Mouse (Mus musculus) embryonic facial prominence, embryonic 10.5 days (tissue): ENCODE data around the gene Casp9. TPM values are rescaled to one million over a fixed set of nuclear protein-coding genes. Genes with fewer than 3 reads are reported as not detected.

Experiments used
- DNase-seq: peaks from one replicate; pipeline ENCODE4 v3.0.0-alpha.2; 2017; ENCODE audit warnings: low spot score
- H3K27ac ChIP-seq: fragments of 300-500 bp; sonication (generic); replicated peaks from 2 replicates; pipeline ENCODE4 v1.5.1; 2016; ENCODE audit warnings: mild to moderate bottlenecking
- H3K27me3 ChIP-seq: fragments of 300-500 bp; sonication (generic); replicated peaks from 2 replicates; pipeline ENCODE4 v1.6.1; 2016; ENCODE audit warnings: low read depth, mild to moderate bottlenecking; ENCODE audit not compliant: poor library complexity, severe bottlenecking
- H3K36me3 ChIP-seq: fragments of 300-500 bp; sonication (generic); replicated peaks from 2 replicates; pipeline ENCODE4 v1.6.1; 2016; ENCODE audit warnings: mild to moderate bottlenecking, moderate library complexity
- H3K4me1 ChIP-seq: fragments of 300-500 bp; sonication (generic); 2 replicates; pipeline ENCODE4 v1.6.1; 2016
- H3K4me3 ChIP-seq: fragments of 300-500 bp; sonication (generic); 2 replicates; pipeline ENCODE4 v1.5.1; 2016; ENCODE audit warnings: mild to moderate bottlenecking, moderate library complexity
- H3K9me3 ChIP-seq: fragments of 300-500 bp; sonication (generic); 2 replicates; pipeline ENCODE4 v1.6.1; 2016; ENCODE audit warnings: mild to moderate bottlenecking
- WGBS: fragments of 180-500 bp; shearing (Covaris S2); methylation state at CpG from one replicate; pipeline ENCODE4 v1.1.7; 2016; 5-methylcytosine and 5-hydroxymethylcytosine counted together
- polyA plus RNA-seq: library from polyadenylated mRNA; unstranded; fragments of >200 nt; fragmentation: Nextera tagmentation; extraction: Ambion mirVana; gene quantifications from 2 replicates; pipeline ENCODE4 v1.2.1, GENCODE M21; 2016

The Casp9 gene
- polyA plus RNA-seq = 21.2 and 23.1 TPM in 2 replicates

GRCm38 (mm10) chr4:141793282-141794151, at the start of gene Casp9:
Gene Casp9 (plus strand): TSS chr4:141793612.
- Histone ChIP-seq H3K27ac (peak within 1 kb of the TSS; percentile 89), H3K4me3 (peak within 1 kb of the TSS; percentile 73), H3K36me3 (peaks cover 26% of the 10 kb centered on the region), H3K4me1 (peaks cover 39% of the 10 kb centered on the region), H3K9me3 (no peaks in the 10 kb centered on the region), H3K27me3 (no peaks in the 10 kb centered on the region)
- DNase-seq = peak; percentile 98
- under 1% methylated on average over 80 of the region's 80 CpGs for WGBS

GRCm38 (mm10) chr4:141746578-141747346, 46.6 kb upstream of the Casp9 start, which contains the start of gene Agmat:
Gene Agmat (plus strand): TSS chr4:141746672.
- Histone ChIP-seq H3K36me3 (no peaks in the 10 kb centered on the region), H3K9me3 (no peaks in the 10 kb centered on the region), H3K27me3 (peaks cover 15% of the 10 kb centered on the region; the same call in 1 of the 2 replicates), H3K4me1 (peaks cover 15% of the 10 kb centered on the region), H3K27ac (no peak within 1 kb of the TSS), H3K4me3 (no peak within 1 kb of the TSS)
- 22% methylated on average over 25 of the region's 25 CpGs for WGBS
- peak; percentile 10 for DNase-seq

GRCm38 (mm10) chr4:141749557-141749956, 43.9 kb upstream of the Casp9 start:
- no peak for DNase-seq
- Histone ChIP-seq H3K4me1 (peaks cover 23% of the 10 kb centered on the region), H3K27ac (no peak overlapping the region), H3K36me3 (no peaks in the 10 kb centered on the region), H3K4me3 (no peak overlapping the region), H3K27me3 (peaks cover 15% of the 10 kb centered on the region; the same call in 1 of the 2 replicates), H3K9me3 (no peaks in the 10 kb centered on the region)
- 36% methylated on average over 11 of the region's 11 CpGs for WGBS

GRCm38 (mm10) chr4:141750826-141751225, 42.6 kb upstream of the Casp9 start:
- H3K4me3 ChIP-seq = no peak overlapping the region
- no peaks in the 10 kb centered on the region for H3K36me3 ChIP-seq
- H3K4me1 ChIP-seq = peaks cover 23% of the 10 kb centered on the region
- H3K27ac ChIP-seq = 0 out of 2 replicates have a peak overlapping the region, but pooled peaks have one; percentile 0
- no peaks in the 10 kb centered on the region for H3K9me3 ChIP-seq
- WGBS = 69% methylated on average over 3 of the region's 3 CpGs
- DNase-seq = no peak
- peaks cover 15% of the 10 kb centered on the region; the same call in 1 of the 2 replicates for H3K27me3 ChIP-seq

GRCm38 (mm10) chr4:141751419-141752075, 41.9 kb upstream of the Casp9 start:
- H3K4me1 ChIP-seq = peaks cover 23% of the 10 kb centered on the region
- no peak overlapping the region for H3K4me3 ChIP-seq
- no peaks in the 10 kb centered on the region for H3K36me3 ChIP-seq
- 51% methylated on average over 4 of the region's 4 CpGs for WGBS
- peak overlapping the region; percentile 57 for H3K27ac ChIP-seq
- no peaks in the 10 kb centered on the region for H3K9me3 ChIP-seq
- H3K27me3 ChIP-seq = peaks cover 13% of the 10 kb centered on the region; the same call in 1 of the 2 replicates
- no peak for DNase-seq

- Histone ChIP-seq H3K27ac (peak overlapping the region; percentile 57), H3K9me3 (no peaks in the 10 kb centered on the region), H3K36me3 (no peaks in the 10 kb centered on the region), H3K4me1 (peaks cover 19% of the 10 kb centered on the region), H3K4me3 (no peak overlapping the region), H3K27me3 (peaks cover 8% of the 10 kb centered on the region; the same call in 1 of the 2 replicates)
- DNase-seq = peak; percentile 34
- 8% methylated on average over 4 of the region's 4 CpGs for WGBS
Observed at GRCm38 (mm10) chr4:141752076-141752421, 41.4 kb upstream of the Casp9 start.

- DNase-seq = no peak
- H3K9me3 ChIP-seq = no peaks in the 10 kb centered on the region
- peaks cover 12% of the 10 kb centered on the region for H3K4me1 ChIP-seq
- 91% methylated on average over 19 of the region's 19 CpGs for WGBS
- no peaks in the 10 kb centered on the region for H3K27me3 ChIP-seq
- H3K27ac ChIP-seq = no peak overlapping the region
- H3K36me3 ChIP-seq = peaks cover 2% of the 10 kb centered on the region
- no peak overlapping the region for H3K4me3 ChIP-seq
Observed at GRCm38 (mm10) chr4:141755375-141755930, 38.0 kb upstream of the Casp9 start.

- Histone ChIP-seq H3K4me1 (peaks cover 4% of the 10 kb centered on the region), H3K4me3 (no peak overlapping the region), H3K36me3 (peaks cover 18% of the 10 kb centered on the region), H3K27ac (no peak overlapping the region), H3K9me3 (no peaks in the 10 kb centered on the region), H3K27me3 (no peaks in the 10 kb centered on the region)
- 90% methylated on average over 3 of the region's 3 CpGs for WGBS
- DNase-seq = no peak
Observed at GRCm38 (mm10) chr4:141757124-141757523, 36.3 kb upstream of the Casp9 start.

- no peaks in the 10 kb centered on the region for H3K9me3 ChIP-seq
- DNase-seq = no peak
- no peak overlapping the region for H3K4me3 ChIP-seq
- H3K27ac ChIP-seq = no peak overlapping the region
- peaks cover 36% of the 10 kb centered on the region for H3K36me3 ChIP-seq
- no peaks in the 10 kb centered on the region for H3K4me1 ChIP-seq
- no peaks in the 10 kb centered on the region for H3K27me3 ChIP-seq
- 75% methylated on average over 6 of the region's 6 CpGs for WGBS
Observed at GRCm38 (mm10) chr4:141758874-141759542, 34.4 kb upstream of the Casp9 start.

- WGBS = 85% methylated on average over 4 of the region's 4 CpGs
- no peaks in the 10 kb centered on the region for H3K9me3 ChIP-seq
- H3K27me3 ChIP-seq = no peaks in the 10 kb centered on the region
- H3K4me1 ChIP-seq = no peaks in the 10 kb centered on the region
- H3K27ac ChIP-seq = no peak overlapping the region
- H3K4me3 ChIP-seq = no peak overlapping the region
- H3K36me3 ChIP-seq = peaks cover 52% of the 10 kb centered on the region
- no peak for DNase-seq
Observed at GRCm38 (mm10) chr4:141760942-141761341, 32.5 kb upstream of the Casp9 start.

- 93% methylated on average over 13 of the region's 13 CpGs for WGBS
- H3K36me3 ChIP-seq = peaks cover 64% of the 10 kb centered on the region
- no peaks in the 10 kb centered on the region for H3K4me1 ChIP-seq
Observed at GRCm38 (mm10) chr4:141762102-141762598, 31.3 kb upstream of the Casp9 start.

More at GRCm38 (mm10) chr4:141762102-141762598, 31.3 kb upstream of the Casp9 start:
- Histone ChIP-seq H3K27ac (no peak overlapping the region), H3K27me3 (no peaks in the 10 kb centered on the region), H3K9me3 (no peaks in the 10 kb centered on the region), H3K4me3 (no peak overlapping the region)
- DNase-seq = no peak
